Mouse (Mus musculus) liver, embryonic 12.5 days (tissue): ENCODE data around the gene Sntg2. TPM values are rescaled to one million over a fixed set of nuclear protein-coding genes. Genes with fewer than 3 reads are reported as not detected.

ENCODE experiments used
- ATAC-seq: fragments of 200-750 bp; cut with Nextera tagmentation; 2 replicates; pipeline ENCODE4 v1.8.0; 2017; ENCODE audit warnings: moderate number of reproducible peaks, mild to moderate bottlenecking, moderate library complexity
- H3K27ac ChIP-seq: fragments of 300-500 bp; sonication (generic); 2 replicates; pipeline ENCODE4 v1.5.1; 2016; ENCODE audit warnings: mild to moderate bottlenecking
- H3K27me3 ChIP-seq: fragments of 300-500 bp; sonication (generic); replicated peaks from 2 replicates; pipeline ENCODE4 v1.6.1; 2016; ENCODE audit warnings: mild to moderate bottlenecking, moderate library complexity
- H3K36me3 ChIP-seq: fragments of 300-500 bp; sonication (generic); 2 replicates; pipeline ENCODE4 v1.6.1; 2016; ENCODE audit warnings: mild to moderate bottlenecking, moderate library complexity
- H3K4me1 ChIP-seq: fragments of 300-500 bp; sonication (generic); 2 replicates; pipeline ENCODE4 v1.6.1; 2016
- H3K4me2 ChIP-seq: fragments of 300-500 bp; sonication (generic); 2 replicates; pipeline ENCODE4 v1.6.1; 2016; ENCODE audit warnings: mild to moderate bottlenecking, moderate library complexity
- H3K4me3 ChIP-seq: fragments of 300-500 bp; sonication (generic); 2 replicates; pipeline ENCODE4 v1.5.1; 2016; ENCODE audit warnings: mild to moderate bottlenecking, moderate library complexity
- H3K9ac ChIP-seq: fragments of 300-500 bp; sonication (generic); 2 replicates; pipeline ENCODE4 v1.6.1; 2016; ENCODE audit warnings: mild to moderate bottlenecking, moderate library complexity
- H3K9me3 ChIP-seq: fragments of 300-500 bp; sonication (generic); replicated peaks from 2 replicates; pipeline ENCODE4 v1.6.1; 2016; ENCODE audit warnings: mild to moderate bottlenecking, moderate library complexity
- WGBS: fragments of 180-500 bp; shearing (Covaris S2); methylation state at CpG from one replicate; pipeline ENCODE4 v1.1.7; 2016; ENCODE audit not compliant: insufficient replicate concordance; 5-methylcytosine and 5-hydroxymethylcytosine counted together
- polyA plus RNA-seq: library from polyadenylated mRNA; unstranded; fragments of >200 nt; fragmentation: Nextera tagmentation; extraction: Ambion mirVana; gene quantifications from 2 replicates; pipeline ENCODE4 v1.2.1, GENCODE M21; 2016

Gene Sntg2
- polyA plus RNA-seq, 1 experiment from 2014 or later, result 0.51 TPM

- H3K4me3 ChIP-seq, result no peak overlapping the region
- ATAC-seq, result no peak
- no peaks in the 10 kb centered on the region for H3K27me3 ChIP-seq
- H3K9me3 ChIP-seq, result no peaks in the 10 kb centered on the region
- no peak overlapping the region for H3K4me2 ChIP-seq
- no peak overlapping the region for H3K27ac ChIP-seq
- 65% methylated on average over 1 of the region's 1 CpGs for WGBS
- no peak overlapping the region for H3K9ac ChIP-seq
- no peaks in the 10 kb centered on the region for H3K4me1 ChIP-seq
- no peaks in the 10 kb centered on the region for H3K36me3 ChIP-seq
Observed at GRCm38 (mm10) chr12:30179623-30180022, 193.6 kb downstream of the Sntg2 start.

DNA sequence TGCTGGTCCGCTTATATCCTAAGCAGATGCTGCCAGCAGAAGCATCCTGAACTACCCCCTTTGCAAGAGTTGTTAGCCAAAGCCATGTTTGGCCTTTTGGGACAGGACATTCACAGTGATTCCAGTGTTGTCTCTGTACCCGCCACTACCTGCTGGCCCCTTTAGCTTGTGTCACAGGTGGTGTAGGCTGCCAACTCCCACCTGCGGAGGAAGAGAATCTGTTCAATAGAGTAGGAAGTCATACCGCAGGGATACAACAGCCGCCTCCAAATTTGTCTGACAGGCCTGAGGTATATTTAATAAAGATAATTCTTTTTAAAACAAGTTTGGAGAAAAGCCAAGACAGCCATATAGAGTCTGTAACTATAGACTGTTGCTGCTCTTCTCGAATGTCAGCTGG, 195.2 kb downstream of the Sntg2 start:
- Histone ChIP-seq H3K9me3 (no peaks in the 10 kb centered on the region), H3K4me3 (no peak overlapping the region), H3K27ac (no peak overlapping the region), H3K9ac (no peak overlapping the region), H3K36me3 (no peaks in the 10 kb centered on the region), H3K4me2 (no peak overlapping the region), H3K27me3 (no peaks in the 10 kb centered on the region), H3K4me1 (no peaks in the 10 kb centered on the region)
- no peak for ATAC-seq
- WGBS, result 68% methylated on average over 6 of the region's 6 CpGs

- no peaks in the 10 kb centered on the region for H3K4me1 ChIP-seq
- H3K4me3 ChIP-seq, result no peak overlapping the region
- WGBS, result 70% methylated on average over 2 of the region's 2 CpGs
- no peak overlapping the region for H3K27ac ChIP-seq
- no peaks in the 10 kb centered on the region for H3K9me3 ChIP-seq
- H3K4me2 ChIP-seq, result no peak overlapping the region
- no peaks in the 10 kb centered on the region for H3K36me3 ChIP-seq
- no peaks in the 10 kb centered on the region for H3K27me3 ChIP-seq
- ATAC-seq, result no peak
- H3K9ac ChIP-seq, result no peak overlapping the region
Observed at GRCm38 (mm10) chr12:30177529-30177928, 195.6 kb downstream of the Sntg2 start.

DNA sequence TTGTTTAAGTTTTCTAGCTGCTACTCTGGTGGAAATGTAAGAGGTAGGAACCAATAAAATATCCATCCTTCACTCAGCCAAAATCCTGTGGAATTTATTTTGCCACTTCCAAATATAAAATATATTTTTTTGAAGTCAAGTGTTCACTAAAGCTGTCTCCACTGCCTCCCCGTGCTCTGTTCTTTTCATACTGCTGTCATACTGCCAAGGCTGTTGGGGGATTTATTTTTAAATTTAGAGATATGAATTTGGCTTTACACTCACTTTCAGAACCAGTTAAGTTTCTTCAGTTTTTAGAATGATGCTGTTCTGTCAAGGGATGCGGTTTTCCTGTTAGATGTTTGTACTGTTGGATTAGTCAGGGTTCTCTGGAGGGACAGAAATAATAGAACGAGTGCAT, 204.7 kb downstream of the Sntg2 start:
- Histone ChIP-seq H3K4me2 (no peak overlapping the region), H3K9me3 (no peaks in the 10 kb centered on the region), H3K4me1 (no peaks in the 10 kb centered on the region), H3K9ac (no peak overlapping the region), H3K27me3 (no peaks in the 10 kb centered on the region), H3K36me3 (no peaks in the 10 kb centered on the region), H3K27ac (no peak overlapping the region), H3K4me3 (no peak overlapping the region)
- WGBS, result 60% methylated on average over 3 of the region's 3 CpGs
- ATAC-seq, result no peak

GRCm38 (mm10) chr12:30164538-30164937, 208.6 kb downstream of the Sntg2 start:
- Histone ChIP-seq H3K4me1 (no peaks in the 10 kb centered on the region), H3K27me3 (no peaks in the 10 kb centered on the region), H3K36me3 (no peaks in the 10 kb centered on the region), H3K9ac (no peak overlapping the region), H3K4me2 (no peak overlapping the region), H3K4me3 (no peak overlapping the region), H3K27ac (no peak overlapping the region), H3K9me3 (no peaks in the 10 kb centered on the region)
- ATAC-seq, result no peak
- 63% methylated on average over 5 of the region's 5 CpGs for WGBS

- Histone ChIP-seq H3K27ac (no peak overlapping the region), H3K4me2 (no peak overlapping the region), H3K4me1 (no peaks in the 10 kb centered on the region), H3K9me3 (no peaks in the 10 kb centered on the region), H3K4me3 (no peak overlapping the region), H3K27me3 (no peaks in the 10 kb centered on the region), H3K36me3 (no peaks in the 10 kb centered on the region), H3K9ac (no peak overlapping the region)
- no peak for ATAC-seq
- 73% methylated on average over 6 of the region's 6 CpGs for WGBS
Observed at GRCm38 (mm10) chr12:30164005-30164404, 209.2 kb downstream of the Sntg2 start.

GRCm38 (mm10) chr12:30161731-30162406, 211.3 kb downstream of the Sntg2 start:
- H3K9me3 ChIP-seq, result no peaks in the 10 kb centered on the region
- H3K4me1 ChIP-seq, result no peaks in the 10 kb centered on the region
- ATAC-seq, result no peak
- H3K4me2 ChIP-seq, result no peak overlapping the region
- no peaks in the 10 kb centered on the region for H3K27me3 ChIP-seq
- 68% methylated on average over 5 of the region's 5 CpGs for WGBS
- no peak overlapping the region for H3K27ac ChIP-seq
- no peak overlapping the region for H3K4me3 ChIP-seq
- H3K36me3 ChIP-seq, result no peaks in the 10 kb centered on the region
- H3K9ac ChIP-seq, result no peak overlapping the region

DNA sequence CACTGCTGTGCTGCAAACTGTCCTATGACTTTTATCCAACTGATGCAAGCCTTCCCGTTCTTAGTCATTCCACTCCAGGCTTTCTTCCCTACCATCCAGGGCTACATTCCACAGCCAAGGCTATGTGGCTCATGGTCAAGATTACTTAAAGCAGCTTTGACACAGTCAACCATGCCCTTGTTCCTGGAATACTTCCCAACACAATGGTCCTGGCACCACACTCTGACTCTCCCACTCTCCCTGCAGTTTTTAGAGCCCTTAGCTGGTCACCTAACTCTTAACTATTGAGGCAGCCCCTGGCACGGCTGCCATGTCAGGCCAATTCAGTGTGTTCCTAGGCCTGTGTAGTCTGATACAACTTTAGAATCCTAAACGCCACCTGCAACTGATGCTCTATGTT, 212.7 kb downstream of the Sntg2 start:
- Histone ChIP-seq H3K9ac (no peak overlapping the region), H3K27me3 (no peaks in the 10 kb centered on the region), H3K36me3 (no peaks in the 10 kb centered on the region), H3K4me2 (no peak overlapping the region), H3K4me1 (no peaks in the 10 kb centered on the region), H3K9me3 (no peaks in the 10 kb centered on the region), H3K27ac (no peak overlapping the region), H3K4me3 (no peak overlapping the region)
- 64% methylated on average over 3 of the region's 3 CpGs for WGBS
- no peak for ATAC-seq

- Histone ChIP-seq H3K4me2 (no peak overlapping the region), H3K27me3 (no peaks in the 10 kb centered on the region), H3K9me3 (no peaks in the 10 kb centered on the region), H3K4me3 (no peak overlapping the region), H3K27ac (no peak overlapping the region), H3K36me3 (no peaks in the 10 kb centered on the region), H3K4me1 (no peaks in the 10 kb centered on the region), H3K9ac (no peak overlapping the region)
- WGBS, result 59% methylated on average over 8 of the region's 8 CpGs
- no peak for ATAC-seq
Observed at GRCm38 (mm10) chr12:30159788-30160187, 213.4 kb downstream of the Sntg2 start.

DNA sequence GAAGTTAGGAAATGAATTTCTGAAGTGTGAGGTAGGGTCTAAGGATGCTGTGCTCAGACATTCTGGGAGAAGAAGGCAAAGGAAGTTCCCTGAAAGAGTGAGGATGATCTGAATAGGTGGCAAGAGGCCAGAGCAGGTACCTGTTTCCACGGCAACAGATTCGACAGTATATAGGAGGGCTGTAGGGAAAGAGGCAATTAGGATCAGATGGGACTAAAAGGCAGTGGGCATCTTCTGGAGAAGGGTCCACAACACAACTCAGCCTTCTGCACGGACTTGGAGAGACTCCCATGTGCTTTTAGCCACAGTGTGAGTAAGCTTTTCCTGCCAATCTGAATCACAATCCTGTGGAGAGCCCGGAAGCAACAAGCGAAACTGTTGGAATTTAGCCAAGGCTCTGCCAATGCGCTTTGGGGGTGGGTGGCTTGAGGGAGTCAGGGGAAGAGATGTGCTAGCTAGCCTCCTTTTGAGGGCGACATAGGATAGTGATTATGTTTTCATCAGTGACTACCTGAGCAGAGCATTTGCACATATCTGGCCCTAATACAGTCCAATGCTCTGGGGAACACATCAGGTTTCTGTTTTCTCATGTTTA, 219.0 kb downstream of the Sntg2 start:
- Histone ChIP-seq H3K27me3 (no peaks in the 10 kb centered on the region), H3K36me3 (no peaks in the 10 kb centered on the region), H3K27ac (no peak overlapping the region), H3K9ac (no peak overlapping the region), H3K4me3 (no peak overlapping the region), H3K4me2 (no peak overlapping the region), H3K4me1 (no peaks in the 10 kb centered on the region), H3K9me3 (no peaks in the 10 kb centered on the region)
- WGBS, result 59% methylated on average over 7 of the region's 7 CpGs
- ATAC-seq, result no peak

DNA sequence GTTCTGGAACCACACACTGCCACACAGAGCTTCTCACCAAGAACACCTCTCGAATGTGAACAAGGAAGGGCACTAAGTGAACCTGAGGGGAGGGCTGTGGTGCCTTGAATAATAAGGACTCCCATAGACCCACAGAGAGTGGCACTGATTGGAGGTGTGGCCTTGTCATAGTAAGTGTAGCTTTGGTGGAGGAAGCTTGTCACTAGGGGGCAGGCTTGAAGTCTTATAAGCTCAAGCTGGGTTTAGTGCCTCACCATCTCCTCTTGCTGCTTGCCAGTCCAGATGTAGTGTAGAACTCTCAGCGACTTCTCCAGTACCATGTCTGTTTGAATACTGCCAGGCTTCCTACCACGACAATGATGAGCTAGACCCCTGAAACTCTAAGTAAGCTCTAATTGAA, 231.1 kb downstream of the Sntg2 start:
- no peak overlapping the region for H3K9ac ChIP-seq
- no peak overlapping the region for H3K4me2 ChIP-seq
- H3K27me3 ChIP-seq, result no peaks in the 10 kb centered on the region
- no peak overlapping the region for H3K27ac ChIP-seq
- H3K4me3 ChIP-seq, result no peak overlapping the region
- ATAC-seq, result no peak
- H3K9me3 ChIP-seq, result no peaks in the 10 kb centered on the region
- 38% methylated on average over 3 of the region's 3 CpGs for WGBS
- no peaks in the 10 kb centered on the region for H3K36me3 ChIP-seq
- H3K4me1 ChIP-seq, result no peaks in the 10 kb centered on the region

- no peak for ATAC-seq
- Histone ChIP-seq H3K27me3 (no peaks in the 10 kb centered on the region), H3K9me3 (no peaks in the 10 kb centered on the region), H3K9ac (no peak within 1 kb of the TSS), H3K4me2 (no peak within 1 kb of the TSS), H3K4me3 (no peak within 1 kb of the TSS), H3K27ac (no peak within 1 kb of the TSS), H3K36me3 (no peaks in the 10 kb centered on the region), H3K4me1 (no peaks in the 10 kb centered on the region)
- 69% methylated on average over 4 of the region's 4 CpGs for WGBS
Observed at GRCm38 (mm10) chr12:30132524-30132923, 240.7 kb downstream of the Sntg2 start, which contains the start of gene Tpo. Gene Tpo (minus strand): TSS chr12:30132624.

DNA sequence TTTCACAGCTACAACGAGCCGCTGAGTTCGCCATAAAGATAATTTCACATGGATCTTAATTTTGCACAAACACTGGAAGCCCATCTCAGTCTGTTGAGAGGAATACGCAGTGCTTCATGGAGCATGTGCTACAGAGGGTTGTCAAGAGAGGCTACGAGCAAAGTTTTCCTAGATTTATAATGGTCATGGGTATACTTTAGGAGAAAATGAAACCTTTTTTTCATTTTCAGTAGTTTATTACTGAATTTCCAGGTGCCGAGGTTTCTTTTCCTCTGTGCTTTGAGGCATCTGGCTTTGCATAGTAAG, 243.8 kb downstream of the Sntg2 start:
- no peaks in the 10 kb centered on the region for H3K4me1 ChIP-seq
- no peaks in the 10 kb centered on the region for H3K9me3 ChIP-seq
- no peak overlapping the region for H3K27ac ChIP-seq
- H3K9ac ChIP-seq, result no peak overlapping the region
- H3K4me2 ChIP-seq, result no peak overlapping the region
- no peaks in the 10 kb centered on the region for H3K27me3 ChIP-seq
- H3K36me3 ChIP-seq, result no peaks in the 10 kb centered on the region
- WGBS, result 64% methylated on average over 6 of the region's 6 CpGs
- no peak overlapping the region for H3K4me3 ChIP-seq
- ATAC-seq, result no peak
